Mouse (Mus musculus): ENCODE measurements at regions not wholly inside any gene's neighbourhood (a gene's known extent, or its start where the extent isn't known, plus 50 kb on each side); places are given as distances from the start of the nearest gene placed in this dataset.

GRCm38 (mm10) chr5:106191141-106191540 lies 266.8 kb downstream of the Barhl2 start:
- DNase-seq (ENCODE audit: low read depth, low spot score) = no peak

GRCm38 (mm10) chr5:106181726-106182125 lies 276.2 kb downstream of the Barhl2 start:
- no peak for DNase-seq (ENCODE audit: low read depth, low spot score)

- no peak for DNase-seq (ENCODE audit: low read depth, low spot score)
Measured at GRCm38 (mm10) chr5:106172162-106172561, 285.8 kb downstream of the Barhl2 start.

GRCm38 (mm10) chr5:106170405-106170804 lies 287.6 kb downstream of the Barhl2 start:
- peak; percentile 14 for DNase-seq (ENCODE audit: low read depth, low spot score)

- DNase-seq (ENCODE audit: low read depth, low spot score) = no peak
Measured at GRCm38 (mm10) chr5:106167556-106167955, 290.4 kb downstream of the Barhl2 start.

GRCm38 (mm10) chr5:106166266-106166665 lies 289.9 kb downstream of the Zfp326 start:
- DNase-seq (ENCODE audit: low read depth, low spot score) = no peak

GRCm38 (mm10) chr5:106164190-106164589 lies 287.8 kb downstream of the Zfp326 start:
- DNase-seq (ENCODE audit: low read depth, low spot score) = no peak

- no peak for DNase-seq (ENCODE audit: low read depth, low spot score)
Measured at GRCm38 (mm10) chr5:106162981-106163653, 286.8 kb downstream of the Zfp326 start.

- no peak for DNase-seq (ENCODE audit: low read depth, low spot score)
Measured at GRCm38 (mm10) chr5:106139109-106139508, 262.7 kb downstream of the Zfp326 start.

- no peak for DNase-seq (ENCODE audit: low read depth, low spot score)
Measured at GRCm38 (mm10) chr5:106122928-106123327, 246.6 kb downstream of the Zfp326 start.

GRCm38 (mm10) chr5:106119584-106119983 lies 243.2 kb downstream of the Zfp326 start:
- DNase-seq (ENCODE audit: low read depth, low spot score) = no peak

- no peak for DNase-seq (ENCODE audit: low read depth, low spot score)
Measured at GRCm38 (mm10) chr5:106113186-106113585, 236.8 kb downstream of the Zfp326 start.

GRCm38 (mm10) chr5:106108474-106108971 lies 232.2 kb downstream of the Zfp326 start:
- no peak for DNase-seq (ENCODE audit: low read depth, low spot score)

- no peak for DNase-seq (ENCODE audit: low read depth, low spot score)
Measured at GRCm38 (mm10) chr5:106102255-106102654, 225.9 kb downstream of the Zfp326 start.

GRCm38 (mm10) chr5:106098887-106099286 lies 222.5 kb downstream of the Zfp326 start:
- no peak for DNase-seq (ENCODE audit: low read depth, low spot score)

GRCm38 (mm10) chr5:106089332-106089731 lies 213.0 kb downstream of the Zfp326 start:
- DNase-seq (ENCODE audit: low read depth, low spot score) = no peak

GRCm38 (mm10) chr5:106088478-106089185 lies 212.3 kb downstream of the Zfp326 start:
- peak; percentile 57 for DNase-seq (ENCODE audit: low read depth, low spot score)

GRCm38 (mm10) chr5:106083786-106084185 lies 207.4 kb downstream of the Zfp326 start:
- peak; percentile 22 for DNase-seq (ENCODE audit: low read depth, low spot score)

- no peak for DNase-seq (ENCODE audit: low read depth, low spot score)
Measured at GRCm38 (mm10) chr5:106082891-106083290, 206.5 kb downstream of the Zfp326 start.

GRCm38 (mm10) chr5:106067124-106067551 lies 190.8 kb downstream of the Zfp326 start:
- DNase-seq (ENCODE audit: low read depth, low spot score) = peak; percentile 63

GRCm38 (mm10) chr5:106066706-106067105 lies 190.3 kb downstream of the Zfp326 start:
- DNase-seq (ENCODE audit: low read depth, low spot score) = peak; percentile 14

- DNase-seq (ENCODE audit: low read depth, low spot score) = no peak
Measured at GRCm38 (mm10) chr5:106064366-106064765, 188.0 kb downstream of the Zfp326 start.

- no peak for DNase-seq (ENCODE audit: low read depth, low spot score)
Measured at GRCm38 (mm10) chr5:106062926-106063325, 186.6 kb downstream of the Zfp326 start.
